Mouse (Mus musculus): ENCODE measurements around the gene Pdss1. TPM values are rescaled to one million over a fixed set of nuclear protein-coding genes. Genes with fewer than 3 reads are reported as not detected.

Pdss1 gene
- total RNA-seq, 2 experiments from 2014 or later = 29.6 to 31.6 TPM

DNA sequence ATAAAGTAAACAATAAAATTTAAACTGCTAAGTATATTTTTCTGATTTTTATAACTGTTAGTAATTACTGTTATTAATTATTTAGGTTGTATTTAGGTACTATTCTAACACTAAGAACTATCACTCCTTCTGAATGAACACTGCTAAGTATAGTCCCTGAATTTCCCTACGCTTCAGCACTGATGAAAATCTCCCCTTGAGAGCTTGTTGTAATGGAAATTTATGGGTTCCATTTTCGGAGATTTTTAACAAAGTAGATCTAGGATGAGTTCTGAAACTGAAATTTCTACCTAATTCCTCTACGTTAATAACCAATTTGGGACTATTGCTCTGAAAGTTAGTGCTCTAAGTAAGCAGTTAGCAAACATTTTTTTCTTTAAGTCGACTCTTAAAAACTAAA, 59.0 kb downstream of the Pdss1 start:
- DNase-seq (ENCODE audit: low spot score) = no peak
- intact Hi-C loops (cut with DNase I) = loop anchor here (10.0 kb wide), 1 partner anchor 81 kb away; no protein-coding TSS in a partner anchor

DNA sequence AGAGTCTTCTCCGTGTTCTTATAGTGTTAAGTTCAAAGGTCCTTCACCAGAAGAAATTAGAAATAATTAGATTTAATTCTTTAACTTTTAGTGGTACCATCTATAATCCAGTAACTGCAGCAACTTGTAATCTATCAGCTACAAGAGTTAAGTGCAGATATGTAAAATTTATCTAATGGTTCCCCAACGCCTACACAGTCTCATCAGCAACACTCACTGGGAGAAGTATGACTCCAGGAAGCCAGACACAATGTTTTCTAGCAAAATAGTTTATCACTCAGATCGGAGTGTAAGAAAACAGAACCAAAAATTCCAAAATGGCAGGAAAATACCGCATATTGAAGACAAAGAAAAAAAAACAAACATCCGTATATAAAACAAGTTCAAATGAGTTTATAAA, 60.6 kb downstream of the Pdss1 start:
- DNase-seq (ENCODE audit: low spot score) = no peak
- intact Hi-C loops (cut with DNase I) = loop anchor here (10.0 kb wide), 1 partner anchor 79 kb away; no protein-coding TSS in a partner anchor

GRCm38 (mm10) chr2:22957415-22957814, 62.1 kb downstream of the Pdss1 start:
- no peak for DNase-seq (ENCODE audit: low spot score)
- intact Hi-C loops (cut with DNase I) = loop anchor here (10.0 kb wide), 1 partner anchor 77 kb away; no protein-coding TSS in a partner anchor

DNA sequence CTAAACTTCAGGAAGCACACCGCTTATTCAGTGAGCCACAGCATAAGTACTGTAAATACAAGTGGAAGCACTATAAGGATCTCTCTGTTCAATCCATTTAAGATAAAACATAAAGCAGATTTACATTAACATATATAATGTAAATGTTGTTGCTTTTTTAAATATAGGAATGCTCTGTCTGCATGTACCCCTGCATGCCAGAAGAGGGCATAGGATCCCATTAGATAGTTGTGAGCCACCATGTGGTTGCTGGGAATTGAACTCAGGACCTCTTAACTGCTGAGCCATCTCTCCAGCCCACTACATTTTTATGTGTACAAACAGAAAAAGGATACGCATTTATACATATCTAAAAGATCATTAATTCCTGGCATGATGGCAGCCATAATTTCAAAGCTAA, 66.4 kb downstream of the Pdss1 start:
- intact Hi-C loops (cut with DNase I) = no loop called here
- no peak for DNase-seq (ENCODE audit: low spot score)

DNA sequence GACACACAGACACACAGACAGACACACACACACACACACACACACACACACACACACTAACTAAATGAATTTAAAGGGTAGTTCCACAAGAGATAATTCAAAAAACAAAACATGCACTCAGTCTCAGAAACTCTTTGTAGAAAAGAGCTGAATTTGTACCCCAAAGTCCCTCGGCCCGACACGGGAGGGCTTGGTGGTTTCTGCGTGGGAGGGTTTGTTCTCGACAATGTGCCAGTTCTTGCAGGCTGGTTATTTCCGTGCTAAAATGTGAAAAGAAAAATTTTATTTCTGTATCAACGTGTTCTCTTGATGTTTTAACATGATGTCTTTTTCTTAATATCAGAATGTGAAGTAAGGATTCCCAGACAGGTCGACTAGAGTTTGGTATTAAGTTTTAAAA, 66.9 kb downstream of the Pdss1 start:
- intact Hi-C loops (cut with DNase I) = no loop called here
- no peak for DNase-seq (ENCODE audit: low spot score)

GRCm38 (mm10) chr2:22962970-22963369, 67.6 kb downstream of the Pdss1 start:
- DNase-seq (ENCODE audit: low spot score) = no peak
- intact Hi-C loops (cut with DNase I) = no loop called here

DNA sequence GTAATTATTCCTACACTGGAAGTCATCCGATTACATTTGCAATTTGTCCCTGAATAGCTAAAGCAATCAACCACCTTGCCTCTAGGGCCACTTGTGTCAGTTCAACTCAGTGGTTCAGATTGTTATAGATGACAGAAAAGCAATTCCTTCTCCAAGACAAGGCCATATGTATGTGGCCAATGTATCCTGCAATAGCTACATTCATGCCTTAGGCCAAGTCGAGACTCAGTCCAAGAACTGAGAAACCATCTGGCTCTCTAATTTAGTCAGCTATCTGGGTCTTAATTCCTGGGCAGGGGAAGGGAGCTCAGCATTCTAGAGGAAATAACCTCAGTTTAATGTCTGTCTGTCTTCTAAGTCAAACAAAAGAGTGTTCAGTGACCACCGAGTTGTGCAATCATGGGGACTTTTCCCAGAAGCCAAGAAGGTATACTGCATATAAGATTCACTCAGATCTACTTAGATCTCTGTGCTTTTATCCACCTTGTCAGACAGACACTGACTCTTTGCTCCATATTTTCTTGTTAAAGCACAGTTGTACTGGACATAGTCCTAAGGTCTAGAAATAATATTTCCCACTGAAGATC, 82.2 kb downstream of the Pdss1 start:
- no peak for DNase-seq (ENCODE audit: low spot score)

GRCm38 (mm10) chr2:22985973-22986657, 90.8 kb downstream of the Pdss1 start:
- intact Hi-C loops (cut with DNase I) = loop anchor here (5.0 kb wide), 1 partner anchor 36 kb away; no protein-coding TSS in a partner anchor
- DNase-seq (ENCODE audit: low spot score) = no peak

More for the DNA sequence above, 82.2 kb downstream of the Pdss1 start:
- intact Hi-C loops (cut with DNase I) = no loop called here

Other genes starting within 250 kb of the Pdss1 start
- gene Apbb1ip, start 121.4 kb upstream of the Pdss1 start, total RNA-seq (2021) = 1 to 10 TPM; 3.4 to 3.5 TPM
- gene Abi1, start 144.7 kb downstream of the Pdss1 start, total RNA-seq (2021) = 10 to 100 TPM; 23.2 to 25.9 TPM
- gene Acbd5, start 172.6 kb downstream of the Pdss1 start, total RNA-seq (2021) = 10 to 100 TPM; 25.0 to 30.2 TPM

Measured in heart, postnatal 25 days (tissue).